Mouse (Mus musculus): ENCODE measurements around the gene Ggta1. TPM values are rescaled to one million over a fixed set of nuclear protein-coding genes. Genes with fewer than 3 reads are reported as not detected.
"Not testable (repeated sequence)": the region's sequence is repeated elsewhere in the genome, so short reads cannot be mapped to it uniquely, and the experiment has no call there.

Ggta1 gene
- polyA plus RNA-seq, 1 experiment from 2014 or later: 7.8 TPM

DNA sequence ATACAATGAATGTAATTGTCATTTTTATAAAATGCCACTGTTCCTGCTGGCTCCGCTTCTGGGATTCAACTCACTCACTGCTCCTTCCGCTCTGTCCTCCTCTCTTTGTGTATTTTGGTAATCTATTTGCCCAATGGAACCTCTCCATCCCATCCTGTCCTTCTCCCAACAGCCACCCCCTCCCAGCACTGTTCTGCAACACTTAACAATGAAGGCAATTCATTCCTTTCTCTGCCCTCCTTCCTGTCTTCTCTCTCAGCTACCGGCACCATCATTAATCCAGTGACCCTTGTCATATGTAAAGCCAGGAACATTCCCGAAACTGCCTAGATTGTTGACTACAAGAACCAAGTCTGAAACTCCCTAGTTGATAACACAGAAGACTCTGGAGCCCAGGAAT is 4.6 kb downstream of the Ggta1 start:
- ATAC-seq (ENCODE audit: low read depth) (no peak), DNase-seq (no peak)
- Histone ChIP-seq H3K4me1 (replicated peaks) (peaks cover 64% of the 10 kb centered on the region), H3K27ac (no peak overlapping the region), H3K36me3 (peaks cover 8% of the 10 kb centered on the region), H3K4me3 (replicated peaks) (no peak overlapping the region), H3K9me3 (replicated peaks) (no peaks in the 10 kb centered on the region), H3K27me3 (no peaks in the 10 kb centered on the region), H3K4me2 (no peak overlapping the region), H3K9ac (no peak overlapping the region)
- WGBS (ENCODE audit: insufficient replicate concordance): 82% methylated on average over 4 of the region's 4 CpGs

DNA sequence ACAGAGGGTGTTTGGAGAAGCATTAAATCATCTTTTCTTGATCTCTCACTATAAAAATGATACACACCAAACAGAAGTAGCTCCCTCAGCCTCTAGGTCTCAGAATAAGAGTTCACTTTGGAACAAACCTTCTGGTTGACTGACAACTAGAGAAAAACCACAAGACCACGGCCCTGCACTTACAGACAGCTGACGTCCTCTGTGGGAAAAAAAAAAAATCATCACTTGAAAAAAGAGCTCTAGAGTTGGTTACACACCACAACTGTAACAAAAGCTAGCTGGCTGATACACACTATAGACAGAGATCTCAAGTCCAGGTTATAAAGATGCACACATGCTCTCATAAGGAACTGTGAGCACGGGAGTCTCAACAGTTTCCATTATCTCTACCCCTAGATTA is 9.3 kb downstream of the Ggta1 start:
- Histone ChIP-seq H3K27me3 (no peaks in the 10 kb centered on the region), H3K9ac (no peak overlapping the region), H3K9me3 (replicated peaks) (no peaks in the 10 kb centered on the region), H3K4me3 (replicated peaks) (no peak overlapping the region), H3K36me3 (peaks cover 8% of the 10 kb centered on the region), H3K27ac (no peak overlapping the region), H3K4me2 (no peak overlapping the region), H3K4me1 (replicated peaks) (peaks cover 67% of the 10 kb centered on the region)
- DNase-seq (no peak), ATAC-seq (ENCODE audit: low read depth) (no peak)
- 30% methylated on average over 3 of the region's 3 CpGs for WGBS (ENCODE audit: insufficient replicate concordance)

DNA sequence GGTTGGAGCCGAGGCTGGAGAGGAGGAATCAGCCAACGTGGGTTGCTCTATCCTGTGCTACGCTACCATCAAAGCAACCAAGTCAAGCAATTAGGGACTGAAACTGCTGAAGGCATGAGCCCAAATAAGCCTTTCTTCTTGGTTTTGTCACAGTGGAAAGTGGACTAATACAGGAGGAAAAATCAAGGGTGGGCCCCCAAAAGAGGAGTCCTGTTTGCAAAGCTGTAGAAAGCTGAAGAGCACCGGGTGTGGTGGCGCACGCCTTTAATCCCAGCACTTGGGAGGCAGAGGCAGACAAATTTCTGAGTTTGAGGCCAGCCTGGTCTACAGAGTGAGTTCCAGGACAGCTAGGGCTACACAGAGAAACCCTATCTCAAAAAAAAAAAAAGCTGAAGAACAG is 10.3 kb downstream of the Ggta1 start:
- not testable (repeated sequence) for H3K9ac ChIP-seq; ATAC-seq (ENCODE audit: low read depth); H3K4me3 ChIP-seq (replicated peaks); DNase-seq; H3K27ac ChIP-seq; H3K9me3 ChIP-seq (replicated peaks); H3K36me3 ChIP-seq; H3K4me2 ChIP-seq; H3K27me3 ChIP-seq
- WGBS (ENCODE audit: insufficient replicate concordance): 84% methylated on average over 6 of the region's 6 CpGs
- H3K4me1 ChIP-seq (replicated peaks): peaks cover 69% of the 10 kb centered on the region

DNA sequence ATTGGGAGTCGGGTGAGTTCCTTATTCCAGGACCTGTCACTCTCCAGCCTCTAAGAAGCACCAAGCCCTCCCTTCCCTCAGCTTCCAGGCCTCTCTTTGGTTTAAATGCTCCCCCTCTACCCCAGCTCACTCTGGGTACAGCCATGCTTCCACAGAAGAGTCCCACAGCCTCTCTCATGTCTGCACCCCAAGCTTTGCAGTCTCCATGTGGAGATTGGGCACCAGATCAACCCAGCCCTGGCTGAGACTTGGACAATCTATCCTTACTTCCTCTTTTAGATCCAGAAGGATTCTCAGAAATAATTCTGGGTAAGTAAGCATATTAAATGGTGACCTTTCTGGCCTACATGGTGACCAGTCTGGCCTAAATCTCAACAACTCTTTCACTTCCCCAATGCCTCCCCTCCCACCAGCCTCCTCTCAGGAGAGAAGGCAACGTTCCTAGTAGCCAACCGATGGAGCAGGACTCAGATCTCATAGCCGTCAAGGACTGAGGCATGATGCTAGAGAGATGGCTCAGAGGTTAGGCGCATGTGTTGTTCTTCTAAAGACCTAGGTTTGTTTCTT is 11.5 kb downstream of the Ggta1 start:
- Histone ChIP-seq H3K9me3 (replicated peaks) (no peaks in the 10 kb centered on the region), H3K4me2 (peak overlapping the region; percentile 36), H3K36me3 (0 out of 2 replicates have a peak, but pooled peaks cover 5% of the 10 kb centered on the region), H3K27ac (peak overlapping the region; percentile 68), H3K4me1 (replicated peaks) (peaks cover 81% of the 10 kb centered on the region), H3K9ac (0 out of 2 replicates have a peak overlapping the region, but pooled peaks have one; percentile 23), H3K4me3 (replicated peaks) (no peak overlapping the region), H3K27me3 (no peaks in the 10 kb centered on the region)
- no peak for DNase-seq
- WGBS (ENCODE audit: insufficient replicate concordance): 55% methylated on average over 5 of the region's 5 CpGs
- ATAC-seq (ENCODE audit: low read depth): no peak

DNA sequence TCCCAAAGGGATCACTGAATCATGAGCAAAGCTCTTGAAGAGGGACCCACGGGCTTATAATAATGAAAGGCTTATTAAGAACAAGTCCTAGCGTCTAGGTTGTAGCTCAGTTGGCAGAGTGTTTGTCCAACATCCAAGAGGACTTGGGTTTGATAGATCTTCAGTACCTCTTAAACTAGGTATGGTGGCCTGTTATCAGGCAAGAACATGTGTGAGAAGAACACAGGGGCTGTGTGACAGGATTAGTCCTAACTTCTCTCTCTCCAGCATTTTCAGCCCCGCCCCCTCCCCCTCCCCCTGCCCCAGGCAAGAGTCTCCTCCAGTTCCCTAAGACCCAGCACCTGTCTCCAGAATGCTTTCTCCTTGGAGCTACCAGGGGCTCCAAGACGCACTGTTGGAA is 12.2 kb downstream of the Ggta1 start:
- ATAC-seq (ENCODE audit: low read depth): peak; percentile 76
- DNase-seq: no peak
- Histone ChIP-seq H3K36me3 (0 out of 2 replicates have a peak, but pooled peaks cover 5% of the 10 kb centered on the region), H3K27ac (peak overlapping the region; percentile 68), H3K9ac (0 out of 2 replicates have a peak overlapping the region, but pooled peaks have one; percentile 23), H3K4me2 (peak overlapping the region; percentile 36), H3K27me3 (no peaks in the 10 kb centered on the region), H3K4me1 (replicated peaks) (peaks cover 88% of the 10 kb centered on the region), H3K9me3 (replicated peaks) (no peaks in the 10 kb centered on the region), H3K4me3 (replicated peaks) (no peak overlapping the region)
- WGBS (ENCODE audit: insufficient replicate concordance): 33% methylated on average over 4 of the region's 4 CpGs

DNA sequence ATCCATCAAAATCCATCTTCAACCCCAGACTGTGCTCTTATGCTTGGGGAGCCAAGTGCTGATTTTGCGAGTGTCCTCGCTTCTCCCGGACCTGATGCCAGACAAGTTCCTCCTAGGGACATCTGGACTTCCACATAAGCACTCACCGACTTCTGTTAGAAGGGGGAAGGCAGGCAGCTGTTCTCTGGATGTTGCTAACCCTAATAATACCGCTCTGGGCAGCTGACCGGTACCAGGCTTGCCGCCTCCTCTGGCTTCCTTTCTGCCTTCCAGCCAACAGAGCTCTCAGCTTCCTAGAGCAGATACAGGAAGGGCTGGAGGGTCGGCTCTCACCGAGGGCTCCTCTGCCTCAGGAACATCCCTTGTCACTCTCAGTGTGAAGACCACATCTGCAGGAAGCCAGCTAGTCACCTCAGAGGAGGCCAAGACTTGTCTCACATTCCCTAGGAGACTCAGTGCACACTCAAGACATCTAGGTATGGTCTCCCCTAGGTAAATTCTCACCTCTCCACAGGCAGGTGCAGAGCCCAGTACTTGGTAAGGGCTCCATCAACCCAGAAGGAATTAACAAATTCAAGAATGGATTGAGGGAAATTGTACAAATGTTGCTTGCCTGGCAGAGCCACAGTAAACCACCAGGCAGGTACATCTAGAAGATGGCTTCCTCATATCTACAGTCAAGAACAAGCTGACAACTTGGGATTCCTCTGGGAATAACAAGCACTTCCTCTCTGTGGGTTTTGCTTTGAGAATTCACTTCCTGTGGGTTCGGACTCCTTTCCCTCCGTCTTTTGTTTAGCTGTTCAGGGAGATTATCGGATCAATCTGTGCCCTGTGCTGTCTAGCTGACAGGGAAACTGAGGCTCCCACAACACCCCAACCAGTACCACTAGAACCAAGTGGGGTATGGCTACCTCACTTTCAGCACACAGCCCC is 13.1 kb downstream of the Ggta1 start:
- peak overlapping the region; percentile 23; the same call in 1 of the 2 replicates for H3K9ac ChIP-seq
- H3K36me3 ChIP-seq: 0 out of 2 replicates have a peak, but pooled peaks cover 5% of the 10 kb centered on the region
- peaks cover 97% of the 10 kb centered on the region for H3K4me1 ChIP-seq (replicated peaks)
- H3K9me3 ChIP-seq (replicated peaks): no peaks in the 10 kb centered on the region
- no peak overlapping the region for H3K4me3 ChIP-seq (replicated peaks)
- H3K27ac ChIP-seq: peak overlapping the region; percentile 68
- no peak for DNase-seq
- H3K4me2 ChIP-seq: peak overlapping the region; percentile 36; the same call in 1 of the 2 replicates
- no peaks in the 10 kb centered on the region for H3K27me3 ChIP-seq
- 39% methylated on average over 12 of the region's 12 CpGs for WGBS (ENCODE audit: insufficient replicate concordance)
- no peak for ATAC-seq (ENCODE audit: low read depth)

DNA sequence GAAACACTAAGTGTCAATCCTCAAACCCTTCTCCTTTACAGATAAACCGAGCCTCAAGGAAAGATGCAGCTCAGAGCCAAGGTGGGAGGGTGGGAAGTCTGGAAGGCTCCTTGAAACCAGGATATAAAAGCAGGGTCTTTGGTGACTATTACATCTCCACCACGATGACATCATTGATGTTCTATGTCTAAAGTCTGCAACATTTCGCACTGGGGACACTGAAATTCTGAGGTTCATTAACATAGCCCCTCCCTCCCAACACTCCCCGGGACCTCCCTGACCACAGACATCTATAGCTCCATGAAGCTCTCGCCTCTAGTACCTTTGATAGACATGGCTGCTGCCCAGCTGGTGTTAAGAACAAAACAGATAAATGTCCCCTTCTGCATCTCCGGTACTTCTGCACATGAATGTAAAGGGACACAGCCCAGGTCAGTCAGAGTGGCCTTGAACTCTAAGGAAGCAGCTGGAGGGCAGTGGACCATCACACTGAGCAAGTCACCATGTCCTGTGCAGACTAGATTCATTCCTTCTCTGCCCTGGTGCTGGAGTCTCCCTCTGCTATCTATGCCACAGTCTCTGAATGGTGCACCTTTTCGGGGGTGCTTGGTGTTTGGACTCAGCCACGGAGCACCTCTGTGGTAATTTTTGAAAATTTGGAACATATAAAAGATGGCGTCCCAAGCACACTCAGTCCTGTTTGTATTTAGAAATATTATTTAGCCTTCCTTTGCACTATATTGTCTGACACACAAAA is 13.9 kb downstream of the Ggta1 start:
- Histone ChIP-seq H3K36me3 (0 out of 2 replicates have a peak, but pooled peaks cover 5% of the 10 kb centered on the region), H3K27ac (0 out of 2 replicates have a peak overlapping the region, but pooled peaks have one; percentile 31), H3K4me3 (replicated peaks) (no peak overlapping the region), H3K9ac (0 out of 2 replicates have a peak overlapping the region, but pooled peaks have one; percentile 8), H3K4me2 (no peak overlapping the region), H3K4me1 (replicated peaks) (peaks cover 100% of the 10 kb centered on the region), H3K27me3 (no peaks in the 10 kb centered on the region), H3K9me3 (replicated peaks) (no peaks in the 10 kb centered on the region)
- DNase-seq: no peak
- no peak for ATAC-seq (ENCODE audit: low read depth)
- 46% methylated on average over 9 of the region's 9 CpGs for WGBS (ENCODE audit: insufficient replicate concordance)

DNA sequence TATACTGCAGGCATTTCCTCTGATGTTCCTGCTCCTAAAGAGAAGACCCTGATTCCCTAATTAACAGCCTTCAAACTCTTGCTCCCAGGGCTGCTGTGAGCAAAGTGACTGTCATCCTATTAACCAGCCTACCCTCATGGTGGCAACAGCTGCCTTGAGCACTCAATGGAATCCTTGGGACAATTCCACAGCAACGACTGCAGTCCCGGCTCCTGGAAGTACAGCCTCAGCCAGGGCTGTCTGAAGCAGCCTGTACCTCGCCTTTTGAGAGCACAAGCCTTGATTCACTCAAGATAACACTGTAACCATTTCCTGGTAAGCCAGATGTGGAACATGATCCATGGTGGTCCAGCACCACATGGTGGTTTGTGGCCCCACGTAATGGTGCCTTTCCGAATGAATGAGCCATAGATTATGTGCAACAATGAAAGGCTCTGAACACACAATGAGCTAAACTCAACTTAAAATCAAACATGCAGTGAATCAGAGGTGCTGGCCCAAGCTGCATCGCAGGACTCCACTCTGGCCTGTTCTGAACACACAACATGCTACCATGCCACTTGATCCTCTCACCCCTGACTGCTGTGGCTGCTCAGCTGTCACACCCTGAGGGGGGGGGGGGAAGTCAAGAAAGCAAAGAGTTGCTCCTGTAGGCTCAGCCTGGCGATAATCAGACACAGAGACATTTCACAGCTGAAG is 14.7 kb downstream of the Ggta1 start:
- H3K9me3 ChIP-seq (replicated peaks): no peaks in the 10 kb centered on the region
- H3K27ac ChIP-seq: no peak overlapping the region
- no peak overlapping the region for H3K4me3 ChIP-seq (replicated peaks)
- WGBS (ENCODE audit: insufficient replicate concordance): 43% methylated on average over 7 of the region's 7 CpGs
- H3K4me1 ChIP-seq (replicated peaks): peaks cover 100% of the 10 kb centered on the region
- no peak overlapping the region for H3K4me2 ChIP-seq
- 0 out of 2 replicates have a peak overlapping the region, but pooled peaks have one; percentile 14 for H3K9ac ChIP-seq
- ATAC-seq (ENCODE audit: low read depth): no peak
- 0 out of 2 replicates have a peak, but pooled peaks cover 5% of the 10 kb centered on the region for H3K36me3 ChIP-seq
- no peaks in the 10 kb centered on the region for H3K27me3 ChIP-seq
- no peak for DNase-seq

DNA sequence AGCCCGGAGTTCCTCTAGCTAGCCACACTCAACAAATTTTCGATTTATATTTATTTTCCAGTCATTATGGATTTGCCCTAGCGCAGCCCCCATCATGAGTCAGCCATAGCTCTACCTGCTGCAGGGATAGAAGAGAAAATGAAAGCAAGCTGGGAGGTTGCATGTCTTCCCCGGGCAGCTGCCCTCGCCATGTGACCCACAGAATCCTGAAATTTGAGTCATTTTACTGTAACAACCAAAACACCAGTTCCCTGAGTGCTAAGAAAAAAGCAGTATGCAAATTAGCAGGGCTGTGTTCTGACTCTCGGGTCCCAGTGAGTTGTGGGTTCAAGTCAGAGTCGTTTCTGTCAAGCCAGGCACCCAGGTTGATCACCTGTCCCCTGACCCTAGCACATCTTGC is 15.6 kb downstream of the Ggta1 start:
- H3K4me2 ChIP-seq: no peak overlapping the region
- no peaks in the 10 kb centered on the region for H3K27me3 ChIP-seq

DNA sequence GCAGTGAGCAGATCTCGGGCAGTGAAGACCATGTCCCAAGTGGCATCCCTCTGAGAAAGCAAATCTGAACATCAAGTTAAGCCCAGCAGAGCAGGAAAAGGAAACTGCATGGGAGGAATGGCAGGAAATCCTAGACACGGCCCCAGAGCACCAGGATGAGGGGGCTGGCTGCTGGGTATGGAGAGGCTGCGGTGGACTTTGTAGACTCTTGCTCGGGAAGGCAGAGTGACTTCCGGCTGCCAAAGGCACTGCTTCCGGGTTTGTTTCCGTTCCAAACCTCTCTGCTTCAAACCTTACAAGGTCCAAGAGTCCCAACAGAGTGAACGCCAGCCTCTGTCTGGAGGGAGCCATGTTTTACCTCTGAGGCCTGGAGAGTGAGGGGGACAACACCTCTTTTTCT is 16.2 kb downstream of the Ggta1 start:
- no peaks in the 10 kb centered on the region for H3K9me3 ChIP-seq (replicated peaks)
- 48% methylated on average over 8 of the region's 8 CpGs for WGBS (ENCODE audit: insufficient replicate concordance)
- peak overlapping the region; percentile 38; the same call in 1 of the 2 replicates for H3K27ac ChIP-seq
- 0 out of 2 replicates have a peak, but pooled peaks cover 5% of the 10 kb centered on the region for H3K36me3 ChIP-seq
- H3K4me1 ChIP-seq (replicated peaks): peaks cover 88% of the 10 kb centered on the region
- DNase-seq (no peak), ATAC-seq (ENCODE audit: low read depth) (no peak)
- H3K4me2 ChIP-seq: no peak overlapping the region
- no peaks in the 10 kb centered on the region for H3K27me3 ChIP-seq
- H3K4me3 ChIP-seq (replicated peaks): no peak overlapping the region
- H3K9ac ChIP-seq: no peak overlapping the region

More for the DNA sequence above, 15.6 kb downstream of the Ggta1 start:
- ATAC-seq (ENCODE audit: low read depth) (no peak), DNase-seq (no peak)
- Histone ChIP-seq H3K4me3 (replicated peaks) (no peak overlapping the region), H3K27ac (peak overlapping the region; percentile 18; the same call in 1 of the 2 replicates), H3K9me3 (replicated peaks) (no peaks in the 10 kb centered on the region), H3K4me1 (replicated peaks) (peaks cover 92% of the 10 kb centered on the region), H3K9ac (no peak overlapping the region), H3K36me3 (0 out of 2 replicates have a peak, but pooled peaks cover 5% of the 10 kb centered on the region)
- WGBS (ENCODE audit: insufficient replicate concordance): 73% methylated on average over 7 of the region's 7 CpGs
